Mouse (Mus musculus): Measurements from ENCODE around the gene Fastkd3.

Gene Fastkd3

GRCm38 (mm10) chr13:68607652-68608405 is 25.8 kb downstream of the Fastkd3 start:
- DNase-seq (ENCODE audit: low spot score in 2 of 2) = no peak

- DNase-seq (ENCODE audit: low spot score in 2 of 2) = no peak
These were observed 40.8 kb downstream of the Fastkd3 start for GRCm38 (mm10) chr13:68622792-68623191.

- no peak for DNase-seq (ENCODE audit: low spot score in 2 of 2)
These were observed 45.0 kb downstream of the Fastkd3 start for GRCm38 (mm10) chr13:68627041-68627440.

Measured in spleen, postnatal 10 days (tissue).